Mouse (Mus musculus) liver, embryonic 16.5 days (tissue): ENCODE data around the gene Dnph1. TPM values are rescaled to one million over a fixed set of nuclear protein-coding genes. Genes with fewer than 3 reads are reported as not detected.
A peak's percentile ranks its signal among the peaks of the same experiment; 100 is the strongest.
"Not testable (repeated sequence)": the region's sequence is repeated elsewhere in the genome, so short reads cannot be mapped to it uniquely, and the experiment has no call there.

Source experiments
- ATAC-seq: fragments of 200-750 bp; cut with Nextera tagmentation; 2 replicates; pipeline ENCODE4 v1.8.0; 2017; ENCODE audit warnings: low read depth, mild to moderate bottlenecking, moderate number of reproducible peaks, moderate library complexity
- H3K27ac ChIP-seq: fragments of 300-500 bp; sonication (generic); 2 replicates; pipeline ENCODE4 v1.5.1; 2014; ENCODE audit warnings: mild to moderate bottlenecking, low read length
- H3K27me3 ChIP-seq: fragments of 300-500 bp; sonication (generic); 2 replicates; pipeline ENCODE4 v1.6.1; 2014; ENCODE audit warnings: low read depth, low read length, mixed read lengths; ENCODE audit not compliant: control insufficient read depth, insufficient read depth
- H3K36me3 ChIP-seq: fragments of 300-500 bp; sonication (generic); 2 replicates; pipeline ENCODE4 v1.6.1; 2014; ENCODE audit warnings: mild to moderate bottlenecking; ENCODE audit not compliant: control insufficient read depth, insufficient read depth
- H3K4me1 ChIP-seq: fragments of 300-500 bp; sonication (generic); 2 replicates; pipeline ENCODE4 v1.6.1; 2014; ENCODE audit warnings: low read depth, low read length, mixed read lengths; ENCODE audit not compliant: control insufficient read depth
- H3K4me2 ChIP-seq: fragments of 300-500 bp; sonication (generic); 2 replicates; pipeline ENCODE4 v1.6.1; 2014; ENCODE audit warnings: low read depth, low read length, mixed read lengths
- H3K4me3 ChIP-seq: fragments of 300-500 bp; sonication (generic); 2 replicates; pipeline ENCODE4 v1.5.1; 2014; ENCODE audit warnings: low read depth, mild to moderate bottlenecking, low read length
- H3K9ac ChIP-seq: fragments of 300-500 bp; sonication (generic); 2 replicates; pipeline ENCODE4 v1.6.1; 2014; ENCODE audit warnings: low read depth, low read length
- H3K9me3 ChIP-seq: fragments of 300-500 bp; sonication (generic); replicated peaks from 2 replicates; pipeline ENCODE4 v1.6.1; 2016; ENCODE audit warnings: low read length; ENCODE audit not compliant: control insufficient read depth
- WGBS: fragments of 180-500 bp; shearing (Covaris S2); extraction: QIAGEN DNeasy Blood & Tissue Kit; methylation state at CpG from one replicate; pipeline ENCODE4 v1.1.7; 2014; ENCODE audit not compliant: insufficient replicate concordance; 5-methylcytosine and 5-hydroxymethylcytosine counted together
- polyA plus RNA-seq: library from polyadenylated mRNA; unstranded; fragments of >200 nt; fragmentation: Nextera tagmentation; extraction: Ambion mirVana; gene quantifications from 2 replicates; pipeline ENCODE4 v1.2.1, GENCODE M21; 2015

Gene Dnph1
- polyA plus RNA-seq, 1 experiment from 2014 or later, result 12.7 TPM

- no peaks in the 10 kb centered on the region; the same call in none of the 2 replicates for H3K4me1 ChIP-seq
- H3K27ac ChIP-seq, result no peak within 1 kb of the TSS
- no peaks in the 10 kb centered on the region for H3K9me3 ChIP-seq
- H3K27me3 ChIP-seq, result peaks cover 60% of the 10 kb centered on the region
- H3K4me3 ChIP-seq, result peak within 1 kb of the TSS; percentile 29; the same call in 1 of the 2 replicates
- H3K36me3 ChIP-seq, result no peaks in the 10 kb centered on the region
- peak within 1 kb of the TSS; percentile 27; the same call in 1 of the 2 replicates for H3K4me2 ChIP-seq
- H3K9ac ChIP-seq, result no peak within 1 kb of the TSS
- no peak for ATAC-seq
- 2% methylated on average over 39 of the region's 49 CpGs for WGBS
Observed at GRCm38 (mm10) chr17:46487431-46487830, 9.1 kb upstream of the Dnph1 start, which contains the start of gene Ttbk1. Gene Ttbk1, minus strand, starts transcription at chr17:46487675.

- H3K27ac ChIP-seq, result no peak overlapping the region
Observed at GRCm38 (mm10) chr17:46495486-46495885, 1.0 kb upstream of the Dnph1 start.

GRCm38 (mm10) chr17:46496081-46496480 is 430 bp upstream of the Dnph1 start:
- not testable (repeated sequence) for H3K27ac ChIP-seq, H3K4me1 ChIP-seq, H3K9me3 ChIP-seq, H3K36me3 ChIP-seq, H3K9ac ChIP-seq, H3K4me3 ChIP-seq
- H3K4me2 ChIP-seq, result 0 out of 2 replicates have a peak overlapping the region, but pooled peaks have one; percentile 91
- ATAC-seq, result peak; percentile 40; the same call in 1 of the 2 replicates
- H3K27me3 ChIP-seq, result peaks cover 12% of the 10 kb centered on the region; the same call in 1 of the 2 replicates

More at GRCm38 (mm10) chr17:46495486-46495885, 1.0 kb upstream of the Dnph1 start:
- 64% methylated on average over 5 of the region's 5 CpGs for WGBS
- H3K36me3 ChIP-seq, result no peaks in the 10 kb centered on the region
- no peak overlapping the region for H3K9ac ChIP-seq
- no peak for ATAC-seq
- H3K4me2 ChIP-seq, result no peak overlapping the region
- peaks cover 10% of the 10 kb centered on the region for H3K4me1 ChIP-seq
- H3K4me3 ChIP-seq, result no peak overlapping the region
- H3K27me3 ChIP-seq, result peaks cover 12% of the 10 kb centered on the region; the same call in 1 of the 2 replicates
- H3K9me3 ChIP-seq, result no peaks in the 10 kb centered on the region

GRCm38 (mm10) chr17:46497956-46498355 is 1.4 kb downstream of the Dnph1 start:
- no peak for ATAC-seq
- Histone ChIP-seq H3K4me1 (peaks cover 10% of the 10 kb centered on the region), H3K27ac (no peak overlapping the region), H3K9ac (no peak overlapping the region), H3K9me3 (no peaks in the 10 kb centered on the region), H3K4me2 (no peak overlapping the region), H3K36me3 (no peaks in the 10 kb centered on the region), H3K27me3 (peaks cover 9% of the 10 kb centered on the region; the same call in 1 of the 2 replicates), H3K4me3 (no peak overlapping the region)
- WGBS, result 72% methylated on average over 8 of the region's 8 CpGs

- 55% methylated on average over 2 of the region's 2 CpGs for WGBS
- no peak for ATAC-seq
Observed at GRCm38 (mm10) chr17:46502775-46503174, 6.3 kb downstream of the Dnph1 start.

GRCm38 (mm10) chr17:46503847-46504638 is 7.5 kb downstream of the Dnph1 start:
- ATAC-seq, result no peak

More at GRCm38 (mm10) chr17:46502775-46503174, 6.3 kb downstream of the Dnph1 start:
- Histone ChIP-seq H3K4me3 (no peak overlapping the region), H3K27me3 (no peaks in the 10 kb centered on the region; the same call in 1 of the 2 replicates), H3K9ac (no peak overlapping the region), H3K4me2 (no peak overlapping the region), H3K9me3 (no peaks in the 10 kb centered on the region), H3K27ac (no peak overlapping the region), H3K36me3 (no peaks in the 10 kb centered on the region), H3K4me1 (no peaks in the 10 kb centered on the region; the same call in 1 of the 2 replicates)

GRCm38 (mm10) chr17:46505617-46506016 is 9.1 kb downstream of the Dnph1 start:
- ATAC-seq, result no peak
- no peaks in the 10 kb centered on the region for H3K4me1 ChIP-seq
- 66% methylated on average over 3 of the region's 3 CpGs for WGBS
- no peak overlapping the region for H3K27ac ChIP-seq
- H3K4me3 ChIP-seq, result no peak overlapping the region
- H3K9ac ChIP-seq, result no peak overlapping the region
- no peaks in the 10 kb centered on the region for H3K27me3 ChIP-seq
- H3K9me3 ChIP-seq, result no peaks in the 10 kb centered on the region
- no peaks in the 10 kb centered on the region for H3K36me3 ChIP-seq
- no peak overlapping the region for H3K4me2 ChIP-seq

More at GRCm38 (mm10) chr17:46503847-46504638, 7.5 kb downstream of the Dnph1 start:
- H3K27ac ChIP-seq, result no peak overlapping the region
- no peak overlapping the region for H3K4me3 ChIP-seq
- no peaks in the 10 kb centered on the region for H3K27me3 ChIP-seq
- no peaks in the 10 kb centered on the region for H3K4me1 ChIP-seq
- no peaks in the 10 kb centered on the region for H3K9me3 ChIP-seq
- WGBS, result 57% methylated on average over 14 of the region's 14 CpGs
- H3K4me2 ChIP-seq, result no peak overlapping the region
- no peaks in the 10 kb centered on the region for H3K36me3 ChIP-seq
- H3K9ac ChIP-seq, result no peak overlapping the region

- H3K27me3 ChIP-seq, result no peaks in the 10 kb centered on the region
- H3K4me2 ChIP-seq, result no peak overlapping the region
- no peak overlapping the region for H3K27ac ChIP-seq
- H3K9me3 ChIP-seq, result no peaks in the 10 kb centered on the region
- H3K4me3 ChIP-seq, result no peak overlapping the region
- H3K9ac ChIP-seq, result no peak overlapping the region
- WGBS, result 51% methylated on average over 11 of the region's 11 CpGs
- ATAC-seq, result no peak
- H3K4me1 ChIP-seq, result no peaks in the 10 kb centered on the region
- H3K36me3 ChIP-seq, result no peaks in the 10 kb centered on the region
Observed at GRCm38 (mm10) chr17:46511059-46511710, 14.7 kb downstream of the Dnph1 start.

GRCm38 (mm10) chr17:46513329-46513728 is 16.8 kb downstream of the Dnph1 start:
- H3K4me1 ChIP-seq, result no peaks in the 10 kb centered on the region
- no peak for ATAC-seq
- no peak overlapping the region for H3K27ac ChIP-seq
- WGBS, result 39% methylated on average over 2 of the region's 2 CpGs
- no peaks in the 10 kb centered on the region for H3K9me3 ChIP-seq
- no peak overlapping the region for H3K9ac ChIP-seq
- no peak overlapping the region for H3K4me2 ChIP-seq
- no peaks in the 10 kb centered on the region for H3K36me3 ChIP-seq
- H3K27me3 ChIP-seq, result no peaks in the 10 kb centered on the region
- no peak overlapping the region for H3K4me3 ChIP-seq
